Mouse (Mus musculus): Measurements from ENCODE around the gene Nipsnap3b. TPM values are rescaled to one million over a fixed set of nuclear protein-coding genes. Genes with fewer than 3 reads are reported as not detected.

Gene Nipsnap3b
- polyA plus RNA-seq (2012; rRNA removed) = 11.5 and 16.1 TPM in 2 replicates

GRCm38 (mm10) chr4:53011732-53012361, at the start of gene Nipsnap3b:
Gene Nipsnap3b (plus strand): TSS chr4:53011880.

GRCm38 (mm10) chr4:52964247-52964646, 47.4 kb upstream of the Nipsnap3b start, which contains the start of gene Olfr270:
Gene Olfr270 (plus strand): TSS chr4:52964547.

GRCm38 (mm10) chr4:52989248-52989647, 22.4 kb upstream of the Nipsnap3b start, which contains the start of gene Nipsnap3a:
Gene Nipsnap3a (plus strand): TSS chr4:52989272.

Other genes with a start within 250 kb of the Nipsnap3b start
- not detected in 2 replicates for gene Olfr275, start 197.3 kb upstream of the Nipsnap3b start, polyA plus RNA-seq (2012; rRNA removed)
- gene Olfr273, start 152.6 kb upstream of the Nipsnap3b start, polyA plus RNA-seq (2012; rRNA removed) = not detected in 2 replicates
- gene Olfr272, start 92.7 kb upstream of the Nipsnap3b start, polyA plus RNA-seq (2012; rRNA removed) = not detected in 2 replicates
- not detected in 2 replicates for gene Olfr270, start 47.3 kb upstream of the Nipsnap3b start, polyA plus RNA-seq (2012; rRNA removed)
- gene Nipsnap3a, start 22.6 kb upstream of the Nipsnap3b start, polyA plus RNA-seq (2012; rRNA removed) = not detected in 2 replicates
- gene Abca1, start 148.0 kb downstream of the Nipsnap3b start, polyA plus RNA-seq (2012; rRNA removed) = 6.9 and 8.0 TPM in 2 replicates

Data from liver, embryonic 14 days (tissue).